Mouse (Mus musculus): ENCODE results near the gene Fat3. TPM values are rescaled to one million over a fixed set of nuclear protein-coding genes. Genes with fewer than 3 reads are reported as not detected.

The Fat3 gene
- polyA plus RNA-seq (2017; shearing (Covaris generic)) = under 1 TPM in 1 of 2 experiments, not detected in 1; 0.33 TPM

DNA sequence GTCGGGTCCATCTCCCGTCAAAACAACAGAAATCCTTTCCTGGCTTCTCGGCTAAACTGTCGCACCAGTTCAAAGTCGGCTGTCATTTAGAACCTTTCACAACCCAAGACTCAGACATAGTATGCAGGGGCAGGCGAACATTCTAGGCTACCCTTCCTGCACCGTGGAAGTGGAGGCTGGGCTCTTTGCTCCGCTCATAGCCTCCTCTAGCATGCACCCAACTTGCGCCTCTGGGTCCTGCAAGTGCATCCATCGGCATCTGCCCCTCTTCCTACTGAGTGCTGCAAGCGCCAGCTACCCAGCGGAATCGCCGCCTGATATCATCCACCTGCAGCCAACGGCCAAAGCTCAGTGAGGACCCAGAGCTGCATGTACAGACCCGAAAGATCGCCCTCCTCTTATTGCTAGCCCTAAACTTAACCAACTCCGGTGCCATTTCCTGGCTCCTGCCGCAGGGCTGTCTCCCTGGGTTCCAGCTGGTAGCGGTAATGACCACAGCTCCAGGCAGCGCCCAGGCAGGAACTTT, at the start of gene Fat3:
Gene Fat3 (minus strand): TSS at position 100 of the 526 bp plus-strand sequence.

DNA sequence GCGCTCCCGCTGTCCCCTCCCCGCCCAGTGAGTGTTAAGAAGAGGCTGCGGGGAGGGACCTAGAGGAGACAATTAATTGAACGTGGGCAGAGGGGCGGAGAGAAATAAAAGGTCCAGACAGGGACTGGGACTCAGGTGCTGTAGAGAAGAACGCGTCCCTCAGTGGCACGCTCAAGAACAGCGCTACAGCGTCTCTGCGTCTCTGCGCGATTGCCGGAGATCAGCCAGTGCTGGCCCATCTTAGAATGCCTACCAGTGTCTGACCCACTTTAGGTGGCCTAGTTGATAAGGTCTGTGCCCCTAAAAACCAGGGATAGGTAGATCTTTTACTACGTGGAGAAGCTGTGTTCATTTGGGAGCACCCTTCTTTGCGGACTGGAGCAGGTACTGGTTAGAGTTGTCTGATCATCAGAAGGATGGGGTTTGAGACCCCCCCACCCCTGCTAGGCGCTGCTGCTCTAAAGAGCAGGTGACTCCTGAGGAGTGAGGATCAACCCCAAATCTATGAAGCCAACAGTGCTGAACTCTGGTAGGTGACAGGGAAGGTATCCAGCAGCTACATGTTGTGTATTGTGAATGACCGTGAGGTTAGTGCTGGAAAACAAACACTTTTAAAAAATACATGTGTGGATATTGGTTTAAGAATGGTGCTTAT, 626.5 kb downstream of the Fat3 start, which contains the start of gene Mtnr1b:
Gene Mtnr1b (minus strand): TSS at position 51 of the 655 bp plus-strand sequence.

Data from activated CD4-positive, CD25-positive, alpha-beta regulatory T cell (primary cell).